Mouse (Mus musculus) CD4-positive, CD25-positive, alpha-beta regulatory T cell, adult 4 months (primary cell): ENCODE data around the gene Ptprr. TPM values are rescaled to one million over a fixed set of nuclear protein-coding genes. Genes with fewer than 3 reads are reported as not detected.

Source experiments
- ATAC-seq: one replicate; pipeline ENCODE4 v1.8.0; 2017
- polyA plus RNA-seq, 2 experiments: library from polyadenylated mRNA; unstranded; fragments of 100-300 nt; shearing (Covaris generic); gene quantifications; one replicate each; pipeline ENCODE4 v1.2.1; 2017

The Ptprr gene
- polyA plus RNA-seq, 2 experiments from 2014 or later: 0.27 TPM; not detected in 1

- no peak for ATAC-seq
Measured at GRCm38 (mm10) chr10:116117060-116117459, 99.0 kb downstream of the Ptprr start.

GRCm38 (mm10) chr10:116121463-116121862 lies 103.5 kb downstream of the Ptprr start:
- ATAC-seq: no peak

DNA sequence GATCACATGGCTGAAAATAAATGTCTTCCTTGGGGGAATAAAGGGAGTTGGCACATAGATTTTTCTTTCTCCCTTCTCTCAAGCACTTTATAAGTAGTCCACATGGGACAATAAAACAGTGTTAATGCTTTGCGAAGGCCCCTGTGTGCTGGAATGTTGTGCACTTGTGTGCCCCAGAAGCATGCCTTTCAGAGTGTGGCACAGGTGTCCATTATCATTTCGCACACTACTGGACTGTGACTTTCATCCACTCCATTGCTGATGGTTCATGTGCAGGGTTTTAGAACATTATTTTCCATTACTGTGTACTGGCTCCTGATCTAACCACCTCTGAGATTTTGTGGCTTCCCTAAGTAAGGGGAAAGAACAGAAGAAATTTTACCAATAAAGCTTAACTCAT lies 105.8 kb downstream of the Ptprr start:
- no peak for ATAC-seq

DNA sequence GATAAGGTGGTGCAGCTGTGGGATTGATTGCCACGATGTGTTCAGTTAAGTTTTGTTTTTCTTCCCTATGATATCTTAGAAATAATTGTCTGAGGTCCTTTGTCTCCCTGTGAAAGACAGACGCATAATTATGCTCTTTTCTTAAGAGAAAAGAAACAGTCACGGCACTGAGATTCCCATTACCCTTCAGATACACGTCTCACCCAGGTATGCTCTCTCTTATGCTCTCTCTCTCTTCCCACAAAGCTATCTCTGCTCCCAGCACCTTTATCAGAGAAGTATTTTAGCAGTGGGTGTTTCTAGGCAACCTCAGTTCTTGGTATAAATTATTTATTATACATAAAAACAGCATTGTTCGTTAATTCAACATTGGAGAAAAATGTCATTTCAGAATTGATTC lies 107.4 kb downstream of the Ptprr start:
- ATAC-seq: no peak

DNA sequence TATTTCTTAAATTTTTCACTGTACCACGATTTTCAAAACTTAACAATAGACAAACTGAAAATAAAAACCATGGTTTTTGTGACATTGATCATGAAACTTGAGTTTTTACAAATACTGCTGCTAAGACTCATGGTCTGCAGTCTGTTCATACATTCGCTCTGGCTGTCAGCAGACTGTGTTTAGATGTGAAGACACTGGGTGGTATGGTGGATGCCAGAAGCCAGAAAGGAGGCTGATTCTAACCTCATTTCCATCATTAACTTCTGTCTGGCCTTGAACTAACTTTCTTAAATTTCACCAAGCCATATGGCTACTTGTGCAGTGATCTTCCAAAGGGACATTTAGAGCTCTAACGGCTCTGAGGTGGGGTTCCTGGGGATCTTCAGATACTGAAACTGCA lies 112.4 kb downstream of the Ptprr start:
- no peak for ATAC-seq

DNA sequence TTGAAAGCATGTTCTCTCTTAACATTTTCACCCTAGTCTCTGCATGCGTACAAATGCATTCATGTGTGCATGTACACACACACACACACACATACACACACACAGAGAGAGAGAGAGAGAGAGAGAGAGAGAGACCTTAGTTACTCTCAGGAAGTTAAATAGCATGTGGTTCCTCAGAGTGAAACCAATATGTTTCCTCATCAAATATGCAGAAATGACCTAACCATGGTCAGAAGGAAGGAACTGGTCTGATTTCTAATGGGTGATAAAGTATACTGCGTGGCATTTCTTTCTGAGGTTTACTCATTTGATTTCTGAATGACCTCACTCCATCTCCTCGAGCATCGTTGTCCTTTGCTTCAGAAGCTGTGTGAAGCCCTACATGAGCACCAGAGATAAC lies 113.2 kb downstream of the Ptprr start:
- ATAC-seq: no peak

DNA sequence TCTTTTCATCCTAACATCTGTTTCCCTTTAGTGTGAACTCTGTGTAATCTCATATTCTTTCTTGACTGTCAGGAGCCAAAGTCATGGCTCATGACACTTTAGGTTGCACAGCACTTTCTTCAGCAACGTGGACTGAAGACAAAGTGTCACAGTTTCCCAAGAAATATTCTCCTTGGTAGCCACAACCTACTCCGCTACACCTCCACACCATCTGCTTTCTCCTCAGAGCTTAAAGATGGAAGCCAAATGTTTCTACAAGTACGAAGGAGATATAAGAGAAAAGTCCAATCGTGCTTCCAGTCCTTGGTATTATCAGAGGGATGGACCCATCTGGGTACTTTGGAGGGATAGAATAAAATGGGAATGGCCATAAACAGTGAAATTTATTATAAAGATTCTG lies 114.2 kb downstream of the Ptprr start:
- no peak for ATAC-seq

- ATAC-seq: no peak
Measured at GRCm38 (mm10) chr10:116135187-116135586, 117.2 kb downstream of the Ptprr start.

- ATAC-seq: no peak
Measured at GRCm38 (mm10) chr10:116140226-116140625, 122.2 kb downstream of the Ptprr start.

DNA sequence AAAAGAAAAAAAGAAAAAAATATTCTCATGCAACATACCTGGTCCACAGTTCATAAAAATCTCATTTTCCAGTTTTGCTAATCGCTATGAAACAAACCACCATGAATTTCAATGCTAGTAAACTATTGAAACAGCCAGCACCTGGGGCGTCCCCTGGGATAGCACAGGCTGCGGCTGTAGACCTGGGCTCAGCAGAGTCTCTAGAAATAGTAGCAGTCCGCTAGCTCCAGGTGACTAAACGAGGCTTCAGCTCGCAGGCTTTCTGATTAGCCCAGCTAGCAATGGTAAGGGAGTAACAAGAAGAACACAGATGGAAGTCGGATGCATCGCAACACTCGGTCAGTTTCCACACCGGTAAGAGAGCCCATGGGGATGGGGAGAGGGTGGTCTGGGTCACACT lies 125.7 kb downstream of the Ptprr start:
- ATAC-seq: no peak

DNA sequence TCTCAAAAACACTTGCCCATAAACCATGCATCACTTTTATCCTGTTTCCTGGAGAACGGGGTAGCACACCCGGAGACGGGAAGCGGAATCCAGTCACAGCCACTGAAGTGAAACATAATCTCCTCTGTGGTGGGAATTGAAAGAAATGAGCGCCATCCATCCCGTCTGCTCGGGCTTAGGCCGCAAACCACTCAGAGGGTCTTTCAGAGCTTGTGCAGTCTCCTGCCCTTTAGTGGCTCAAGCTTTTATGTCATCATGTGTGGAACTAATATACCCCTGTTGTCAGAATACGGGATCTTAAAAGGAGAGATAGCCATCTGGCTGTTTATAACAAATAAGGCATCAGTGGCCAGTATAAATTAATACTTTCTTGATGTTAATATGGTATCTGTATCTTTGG lies 128.1 kb downstream of the Ptprr start:
- no peak for ATAC-seq

- no peak for ATAC-seq
Measured at GRCm38 (mm10) chr10:116154707-116155106, 136.7 kb downstream of the Ptprr start.

DNA sequence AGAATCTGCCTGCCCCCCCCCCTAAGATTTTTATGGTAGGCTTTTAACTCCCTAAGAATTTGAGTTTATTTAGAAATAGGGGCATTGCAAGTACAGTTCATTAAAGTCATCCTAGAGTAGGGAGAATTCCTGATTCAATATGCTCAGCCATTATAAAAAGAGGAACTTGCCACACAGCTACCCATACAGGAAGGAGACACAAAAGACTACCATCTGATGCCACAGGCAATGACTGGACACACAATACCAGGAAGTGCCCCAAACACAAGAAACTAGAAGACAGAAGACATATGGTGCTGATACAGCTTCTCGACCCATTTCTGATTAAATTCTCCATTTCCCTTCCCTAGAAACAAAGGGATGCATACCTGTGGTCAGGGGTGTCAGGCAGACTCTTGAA lies 138.7 kb downstream of the Ptprr start:
- ATAC-seq: no peak

DNA sequence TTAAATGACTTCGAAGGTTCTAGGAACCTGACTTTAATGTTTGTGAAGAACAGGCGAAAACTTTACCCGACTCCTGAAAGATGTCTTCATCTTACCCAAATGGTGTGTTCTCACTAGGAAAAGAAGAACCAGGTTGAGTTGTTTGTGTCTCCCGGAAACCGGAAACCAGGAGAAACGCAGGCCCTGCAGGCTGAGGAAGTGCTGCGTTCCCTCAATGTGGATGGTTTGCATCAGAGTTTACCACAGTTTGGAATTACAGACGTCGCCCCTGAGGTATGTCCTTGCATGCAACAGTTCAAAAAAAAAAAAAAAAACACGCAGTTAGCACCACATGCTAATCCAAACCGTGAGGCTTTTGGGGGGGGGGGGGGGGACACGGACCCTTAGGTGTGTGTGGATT lies 144.3 kb downstream of the Ptprr start:
- ATAC-seq: no peak

- ATAC-seq: no peak
Measured at GRCm38 (mm10) chr10:116175324-116175883, 157.4 kb downstream of the Ptprr start.

DNA sequence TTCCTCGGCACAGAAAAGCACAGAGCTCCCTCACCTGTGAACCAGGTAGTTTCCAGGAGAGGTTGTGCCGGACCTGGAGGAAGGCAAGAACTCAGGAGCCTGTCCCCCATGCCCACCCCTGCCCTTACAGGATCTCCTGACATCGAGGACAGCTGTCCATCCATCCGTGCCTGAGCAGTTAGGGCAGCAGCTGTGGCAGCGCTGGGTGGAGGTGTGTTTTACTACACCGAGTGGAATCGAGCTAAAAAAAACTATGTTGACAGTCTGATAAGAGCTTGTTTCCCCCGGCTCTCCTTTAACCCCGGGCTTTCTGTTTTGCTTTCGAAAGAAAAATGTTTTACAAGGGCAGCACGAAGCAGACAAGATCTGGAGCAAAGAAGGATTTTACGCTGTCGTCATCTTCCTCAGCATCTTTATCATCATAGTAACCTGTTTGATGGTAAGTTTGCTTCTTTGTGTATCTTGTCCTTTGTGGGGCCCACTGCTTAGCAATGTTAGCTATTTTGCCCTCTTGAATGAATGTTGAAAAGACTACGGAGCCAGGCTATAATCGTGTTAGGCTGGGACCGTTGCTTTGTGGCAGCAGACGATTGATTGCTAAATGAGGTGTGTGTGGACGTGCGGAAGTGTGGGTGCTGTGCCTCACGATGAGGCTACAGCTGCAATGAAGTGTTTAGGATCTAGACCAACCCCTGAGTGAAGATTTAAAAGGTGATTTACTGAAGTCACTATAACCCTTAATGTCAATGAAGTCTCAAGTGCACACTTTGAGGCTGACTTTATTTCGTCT lies 159.6 kb downstream of the Ptprr start:
- ATAC-seq: no peak

GRCm38 (mm10) chr10:116181235-116181634 lies 163.2 kb downstream of the Ptprr start:
- ATAC-seq: no peak

DNA sequence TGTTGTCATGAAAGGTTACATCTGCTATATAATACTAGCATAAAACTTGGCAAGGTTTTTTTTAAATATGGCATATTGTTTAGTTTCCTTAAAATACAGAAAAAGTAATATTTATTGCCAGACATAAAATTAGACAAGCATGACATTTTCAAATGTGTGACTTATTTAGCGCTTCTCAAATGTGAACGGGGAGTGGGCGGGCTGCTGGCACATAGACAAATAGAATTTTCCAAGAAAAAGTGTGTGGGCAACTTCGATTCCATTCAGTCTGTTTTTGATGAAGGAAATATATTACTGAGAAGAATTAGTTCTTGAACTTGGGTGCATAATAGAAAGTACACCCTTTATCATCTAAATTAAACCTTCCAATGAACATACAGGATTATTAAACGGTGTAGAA lies 164.2 kb downstream of the Ptprr start:
- no peak for ATAC-seq

DNA sequence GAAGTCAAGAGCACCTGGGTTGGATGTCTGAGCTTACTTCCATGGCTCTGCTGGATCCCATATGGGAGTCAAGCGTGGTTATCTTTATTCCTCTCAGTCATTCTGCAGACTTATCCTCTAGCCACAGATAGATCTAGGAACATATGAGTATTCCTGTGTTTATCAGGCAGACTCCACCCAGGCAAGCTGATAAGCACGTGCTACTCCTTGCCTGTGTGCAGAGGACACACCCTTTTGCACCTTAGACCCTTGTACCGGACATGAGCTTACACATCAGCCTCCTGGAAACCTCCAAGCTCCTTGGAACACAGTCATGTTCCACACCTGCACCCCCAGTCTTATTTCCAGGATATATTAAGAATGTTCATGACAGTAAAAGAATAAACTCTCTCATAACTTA lies 165.2 kb downstream of the Ptprr start:
- no peak for ATAC-seq

DNA sequence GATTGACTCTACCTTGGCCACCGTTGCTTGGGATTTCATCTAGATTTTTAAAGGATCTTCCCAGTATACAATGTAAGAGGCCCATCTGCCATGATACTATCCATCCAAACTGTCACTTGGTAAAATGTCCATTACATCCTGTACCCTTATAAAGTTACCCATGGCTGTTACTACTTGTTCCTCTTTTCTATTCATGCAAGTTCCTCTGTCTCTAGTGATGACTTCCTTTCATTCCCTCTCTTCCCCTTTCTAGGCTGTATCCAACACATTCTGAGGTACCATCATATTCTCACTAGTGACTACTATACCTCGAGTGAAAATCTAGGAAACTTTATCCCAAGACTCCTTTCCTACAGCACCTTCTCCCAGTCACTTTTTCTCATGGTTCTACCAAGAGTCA lies 173.7 kb downstream of the Ptprr start:
- no peak for ATAC-seq

- ATAC-seq: no peak
Measured at GRCm38 (mm10) chr10:116192293-116192692, 174.3 kb downstream of the Ptprr start.

- ATAC-seq: no peak
Measured at GRCm38 (mm10) chr10:116194409-116194808, 176.4 kb downstream of the Ptprr start.

GRCm38 (mm10) chr10:116196596-116197415 lies 178.8 kb downstream of the Ptprr start:
- ATAC-seq: no peak
